Mouse (Mus musculus): ENCODE measurements around the gene Cep170b.

The Cep170b gene

GRCm38 (mm10) chr12:112762018-112762417 lies 41.8 kb downstream of the Cep170b start:
- in situ Hi-C loops (cut with MseI, MboI) = no loop called here

DNA sequence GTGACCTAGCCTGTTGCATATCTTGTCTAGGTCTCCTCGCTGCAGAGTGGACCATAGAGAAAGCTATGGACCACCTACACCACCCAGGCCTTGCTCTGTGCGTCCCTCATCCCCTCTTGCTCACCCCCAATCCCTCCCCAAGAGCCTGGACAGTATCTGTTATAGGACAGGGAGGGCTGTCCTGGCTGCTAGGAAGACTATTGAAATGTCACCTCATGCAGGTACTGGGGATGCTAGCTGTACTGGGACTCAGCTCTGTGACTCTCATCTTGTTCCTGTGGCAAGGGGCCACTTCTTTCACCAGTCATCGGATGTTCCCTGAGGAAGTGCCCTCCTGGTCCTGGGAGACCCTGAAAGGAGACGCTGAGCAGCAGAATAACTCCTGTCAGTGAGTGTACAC lies 42.9 kb downstream of the Cep170b start:
- in situ Hi-C loops (cut with MseI, MboI) = no loop called here

DNA sequence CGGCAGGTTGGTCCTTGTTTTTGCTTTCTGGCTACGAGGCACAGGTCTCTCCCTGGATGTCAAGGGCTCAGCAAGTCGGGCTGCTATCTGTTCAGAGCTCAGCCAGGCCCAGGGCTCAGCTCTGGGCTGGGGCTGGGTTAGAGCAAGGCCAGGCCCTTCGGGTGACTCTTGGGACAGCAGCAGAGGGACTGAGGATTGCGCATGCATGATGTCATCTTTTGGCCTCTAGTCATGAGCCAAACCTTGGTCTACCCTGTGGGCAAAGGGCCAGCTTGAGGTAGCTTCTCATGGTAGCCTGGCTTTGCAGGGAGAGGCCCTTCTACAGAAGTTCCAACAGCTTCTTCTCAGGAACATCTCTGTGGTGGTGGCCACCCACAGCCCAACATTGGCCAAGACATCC lies 43.9 kb downstream of the Cep170b start:
- in situ Hi-C loops (cut with MseI, MboI) = no loop called here

GRCm38 (mm10) chr12:112764991-112765390 lies 44.7 kb downstream of the Cep170b start:
- in situ Hi-C loops (cut with MseI, MboI) = no loop called here

- in situ Hi-C loops (cut with MseI, MboI) = no loop called here
Observed at GRCm38 (mm10) chr12:112766586-112766985, 46.3 kb downstream of the Cep170b start.

- in situ Hi-C loops (cut with MseI, MboI) = no loop called here
Observed at GRCm38 (mm10) chr12:112767036-112767890, 47.0 kb downstream of the Cep170b start.

DNA sequence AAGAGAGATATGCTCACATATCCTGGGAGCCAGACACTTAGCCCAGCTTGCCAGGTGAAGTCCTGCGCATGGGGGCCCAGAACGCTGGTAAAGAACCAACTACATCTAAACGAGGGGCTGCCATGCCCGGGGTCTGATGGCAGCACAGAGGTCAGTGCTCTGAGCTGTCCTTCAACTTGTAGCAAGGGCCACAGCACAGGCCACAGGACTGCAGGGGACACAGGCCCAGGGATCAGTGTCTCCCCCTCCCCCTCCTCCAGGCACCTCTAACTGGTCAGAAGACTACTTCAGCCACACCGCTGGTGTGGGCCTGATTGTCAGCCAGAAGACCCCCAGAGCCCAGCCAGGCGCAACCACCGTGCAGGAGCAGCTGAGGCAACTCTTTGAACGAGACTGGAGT lies 47.9 kb downstream of the Cep170b start:
- in situ Hi-C loops (cut with MseI, MboI) = no loop called here

DNA sequence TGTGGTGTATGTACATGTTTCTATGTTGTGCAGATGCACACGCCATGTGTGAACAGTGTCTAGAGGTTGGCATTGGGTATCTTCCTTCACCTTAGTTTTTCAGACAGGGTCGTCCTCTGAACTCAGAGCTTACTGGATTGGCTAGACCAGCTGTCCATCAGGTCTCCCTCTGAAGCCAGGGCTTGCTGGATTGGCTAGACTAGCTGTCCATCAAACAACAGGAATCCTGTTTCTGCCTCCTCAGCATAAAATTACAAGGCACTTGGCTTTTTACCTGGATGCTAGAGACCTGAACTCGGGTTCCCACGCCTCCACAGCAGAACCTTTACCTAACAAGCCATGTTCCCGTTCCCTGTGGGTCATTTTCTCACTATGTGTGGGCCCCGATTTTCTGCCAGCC lies 48.8 kb downstream of the Cep170b start:
- in situ Hi-C loops (cut with MseI, MboI) = no loop called here

DNA sequence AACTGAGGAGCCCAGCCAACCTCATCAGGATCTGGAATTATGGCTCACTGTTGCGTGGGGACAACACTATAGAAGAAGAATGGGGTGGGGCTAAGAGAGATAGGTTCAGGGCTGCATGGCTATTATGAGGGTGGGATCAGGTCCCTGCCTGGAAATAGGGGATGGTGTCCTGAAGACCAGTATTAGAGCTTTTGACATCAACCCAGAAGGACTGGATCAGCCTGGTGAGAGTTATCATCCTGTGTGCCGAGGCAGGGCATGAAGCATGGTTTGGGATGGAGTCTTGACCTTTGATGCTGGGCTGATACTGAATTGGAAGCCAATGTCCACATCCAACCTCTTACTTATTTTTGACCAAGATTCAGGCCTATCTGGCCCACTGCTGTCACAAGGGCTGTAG lies 49.5 kb downstream of the Cep170b start:
- in situ Hi-C loops (cut with MseI, MboI) = no loop called here

DNA sequence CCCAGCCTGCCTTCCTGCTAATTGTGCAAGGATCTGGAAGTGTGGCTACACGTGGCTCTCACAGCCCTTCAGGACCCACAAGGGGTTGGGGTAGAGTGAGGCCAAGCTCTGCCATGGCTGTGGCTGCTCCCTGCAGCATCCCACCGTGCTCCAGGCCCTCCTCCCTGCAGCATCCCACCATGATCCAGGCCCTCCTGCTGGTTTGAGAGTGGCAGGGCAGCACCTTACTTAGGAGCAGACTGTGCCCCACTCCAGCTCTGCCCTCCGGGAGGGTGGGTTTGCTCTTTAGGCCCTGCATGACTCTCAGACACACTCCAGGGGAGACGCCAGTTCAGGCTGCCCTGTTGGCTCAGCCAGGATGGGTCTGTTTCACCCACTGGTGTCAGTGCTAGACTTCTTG lies 50.1 kb downstream of the Cep170b start:
- in situ Hi-C loops (cut with MseI, MboI) = no loop called here

DNA sequence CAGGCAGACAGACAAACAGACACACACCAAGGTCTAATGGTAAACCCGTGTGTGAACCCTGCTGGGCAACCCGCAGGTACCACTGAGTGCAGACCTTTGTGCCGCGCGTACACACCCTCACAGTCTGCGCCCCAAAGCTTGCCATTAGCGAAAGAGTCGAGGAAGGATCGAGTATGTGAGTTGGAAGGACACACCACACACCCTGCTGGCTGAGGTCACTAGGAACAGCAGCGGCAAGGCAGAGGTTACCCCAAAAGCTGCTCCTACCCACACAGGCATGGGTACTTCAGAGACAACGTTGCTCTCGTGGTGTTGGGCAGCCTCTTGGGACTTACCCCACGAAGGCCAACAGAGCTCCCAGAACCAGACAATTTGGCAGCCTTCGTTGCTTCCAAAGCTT lies 52.1 kb downstream of the Cep170b start:
- in situ Hi-C loops (cut with MseI, MboI) = no loop called here

DNA sequence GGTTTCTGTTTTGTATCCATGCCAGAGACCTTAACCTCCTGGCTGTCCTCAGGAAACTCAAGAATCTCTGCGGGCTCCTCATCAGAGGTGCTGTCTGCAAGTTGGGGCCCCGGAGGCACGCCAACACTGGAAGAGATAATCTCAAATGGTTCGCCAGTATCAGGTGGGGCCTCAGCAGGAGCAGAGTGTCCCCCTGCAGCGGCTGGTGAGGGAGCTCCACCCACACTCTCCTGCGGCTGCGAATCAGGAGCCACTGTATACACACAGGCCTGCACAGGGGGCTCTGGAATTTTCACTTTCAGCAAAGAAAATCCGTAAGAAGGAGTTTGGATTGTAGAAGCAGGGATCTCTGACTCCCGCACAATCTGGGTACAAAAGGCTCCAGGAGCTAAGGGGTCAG lies 53.1 kb downstream of the Cep170b start:
- in situ Hi-C loops (cut with MseI, MboI) = no loop called here

GRCm38 (mm10) chr12:112774026-112774425 lies 53.8 kb downstream of the Cep170b start:
- in situ Hi-C loops (cut with MseI, MboI) = no loop called here

DNA sequence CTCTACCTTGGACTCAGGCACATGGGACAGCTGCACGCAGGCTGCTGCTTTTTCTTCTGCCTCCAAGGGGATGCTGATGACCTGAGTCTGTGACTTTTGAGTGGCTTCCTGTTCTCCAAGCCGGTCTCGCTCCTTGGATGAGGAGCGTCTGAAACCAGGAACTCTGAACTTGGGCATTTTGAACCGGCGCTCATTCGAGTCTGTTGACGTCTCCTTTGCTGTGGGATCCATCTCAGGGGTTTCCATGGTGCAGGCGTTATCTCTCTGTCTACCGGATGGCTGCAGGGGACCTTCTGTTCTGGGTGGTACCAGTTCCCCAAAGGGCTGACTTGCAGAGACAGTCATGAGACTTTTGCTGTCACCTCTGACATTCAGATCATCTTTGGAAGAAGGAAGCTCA lies 54.2 kb downstream of the Cep170b start:
- in situ Hi-C loops (cut with MseI, MboI) = no loop called here

DNA sequence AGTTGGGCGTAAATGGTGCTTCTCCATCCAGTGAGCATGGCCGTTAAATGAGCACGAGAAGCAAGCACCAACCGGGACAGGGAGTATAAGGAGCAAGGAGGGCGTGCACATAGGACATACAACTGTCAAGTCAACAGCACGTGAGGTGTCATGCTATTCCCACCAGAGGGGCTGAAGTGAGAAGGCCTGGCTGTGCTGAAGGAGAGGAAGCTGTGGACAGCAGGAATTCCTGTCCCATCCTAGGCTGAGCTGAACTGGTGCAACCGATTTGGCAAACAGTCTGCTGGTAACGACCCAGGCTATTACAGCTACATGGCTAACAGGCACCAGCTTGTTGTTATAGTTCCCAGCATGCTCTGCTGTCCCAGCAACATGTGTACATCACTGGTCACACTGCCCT lies 70.8 kb downstream of the Cep170b start:
- in situ Hi-C loops (cut with MseI, MboI) = no loop called here

- in situ Hi-C loops (cut with MseI, MboI) = no loop called here
Observed at GRCm38 (mm10) chr12:112793601-112794355, 73.5 kb downstream of the Cep170b start.

- in situ Hi-C loops (cut with MseI, MboI) = no loop called here
Observed at GRCm38 (mm10) chr12:112794356-112794816, 74.1 kb downstream of the Cep170b start.

- in situ Hi-C loops (cut with MseI, MboI) = no loop called here
Observed at GRCm38 (mm10) chr12:112794998-112795397, 74.7 kb downstream of the Cep170b start.

GRCm38 (mm10) chr12:112795466-112796104 lies 75.3 kb downstream of the Cep170b start:
- in situ Hi-C loops (cut with MseI, MboI) = no loop called here
